ENCODE assay signal across 11 mouse cellular contexts in the genomic region with DNA sequence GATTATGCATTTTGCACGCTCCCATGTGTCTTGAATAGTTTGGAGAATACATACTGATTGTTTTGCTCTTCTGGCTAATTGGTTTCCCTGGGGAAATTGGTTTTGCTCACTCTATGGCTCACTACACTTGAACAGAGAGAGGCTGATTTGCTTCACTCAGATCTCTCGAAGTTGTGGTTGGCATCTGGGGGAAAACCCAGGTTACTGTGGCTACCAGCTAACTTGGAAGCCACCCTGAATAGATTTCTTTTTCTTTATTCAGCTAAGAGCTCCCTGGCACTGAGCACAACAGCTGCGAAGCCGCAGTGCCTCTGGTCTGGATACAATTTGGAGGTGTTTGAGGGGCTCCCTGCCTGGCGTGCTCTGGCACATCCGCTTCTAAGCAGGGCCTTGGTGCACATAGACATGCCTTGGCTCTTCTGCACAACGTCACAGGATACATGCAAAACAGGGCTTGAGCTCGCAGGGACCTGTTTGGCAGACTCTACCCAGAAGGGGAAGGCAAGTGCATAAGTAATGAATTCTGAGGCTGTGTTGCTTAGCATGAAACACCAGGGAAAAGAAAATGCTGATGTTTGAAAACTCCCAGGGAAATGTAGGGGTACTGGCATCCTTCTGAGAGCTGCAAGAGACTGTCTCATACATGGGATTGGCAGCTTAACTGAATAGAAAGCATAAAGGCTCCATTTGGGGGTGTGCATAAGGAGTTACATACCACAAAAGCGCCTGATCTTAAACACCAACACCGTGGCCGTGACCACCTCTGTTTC. TPM values are rescaled to one million over a fixed set of nuclear protein-coding genes. Genes with fewer than 3 reads are reported as not detected.
DNase-seq lines count a peak whose midpoint lies in the region; ATAC-seq and TF ChIP-seq lines count a peak whose summit lies in the region.
"Had no signal": no experiment of that assay in that cellular context is flagged by ENCODE, and none has a peak within 500 bp of the region (broad histone marks: within the 10 kb centered on the region; RNA-seq: fewer than 3 reads in every experiment).

No protein-coding gene starts in this region.

- H3K4me2 ChIP-seq in hindbrain, embryonic 14.5 days (replicated peaks): no peak overlapping the region
- no peak overlapping the region for H3K4me2 ChIP-seq in midbrain, embryonic 12.5 days (replicated peaks)
- H3K4me2 ChIP-seq in liver, embryonic 12.5 days: no peak overlapping the region

- H3K27me3 ChIP-seq in hindbrain, embryonic 14.5 days (ENCODE audit: control insufficient read depth, insufficient read depth, low read length): no peaks in the 10 kb centered on the region
- H3K27me3 ChIP-seq in midbrain, embryonic 12.5 days: no peaks in the 10 kb centered on the region
- no peaks in the 10 kb centered on the region for H3K27me3 ChIP-seq in liver, embryonic 12.5 days (replicated peaks)
- H3K27me3 ChIP-seq in heart, adult 2 months (ENCODE audit: control insufficient read depth, insufficient read depth, low read length): no peaks in the 10 kb centered on the region
- H3K27me3 ChIP-seq: megakaryocyte, embryonic 14.5 days had no signal

- ATAC-seq in hindbrain, embryonic 14.5 days (ENCODE audit: low FRiP score): peak; percentile 94
- peak; percentile 74 for ATAC-seq in midbrain, embryonic 12.5 days (ENCODE audit: low FRiP score, low read depth)
- ATAC-seq in liver, embryonic 12.5 days: no peak

- H3K4me3 ChIP-seq in hindbrain, embryonic 14.5 days (replicated peaks; ENCODE audit: low read length): no peak overlapping the region
- no peak overlapping the region for H3K4me3 ChIP-seq in midbrain, embryonic 12.5 days
- H3K4me3 ChIP-seq in liver, embryonic 12.5 days: no peak overlapping the region
- H3K4me3 ChIP-seq in heart, adult 2 months: no peak overlapping the region
- H3K4me3 ChIP-seq: megakaryocyte, embryonic 14.5 days had no signal

- intact Hi-C loops in heart, adult 2 months (cut with DNase I): no loop called here

- DNase-seq in spleen, postnatal 36 days (ENCODE audit: low spot score in 2 of 2): peak; percentile 6 to 17
- DNase-seq in spleen, postnatal 14 days (ENCODE audit: low spot score in 2 of 2): no peak
- DNase-seq in hindbrain, embryonic 14.5 days (ENCODE audit: low spot score): peak; percentile 59
- no peak for DNase-seq in testis, postnatal 10 days (ENCODE audit: low spot score)
- DNase-seq in heart, adult 2 months: no peak
- no peak for DNase-seq in heart, adult 8-10 months (ENCODE audit: low spot score)
- DNase-seq: kidney, adult 18-20 months had no signal

- no peaks in the 10 kb centered on the region for H3K9me3 ChIP-seq in hindbrain, embryonic 14.5 days (ENCODE audit: control insufficient read depth, low read length)
- H3K9me3 ChIP-seq in midbrain, embryonic 12.5 days: no peaks in the 10 kb centered on the region
- no peaks in the 10 kb centered on the region for H3K9me3 ChIP-seq in liver, embryonic 12.5 days (replicated peaks)
- H3K9me3 ChIP-seq: G1E; megakaryocyte, embryonic 14.5 days had no signal

- no peaks in the 10 kb centered on the region for H3K79me2 ChIP-seq in heart, adult 2 months (replicated peaks; ENCODE audit: control insufficient read depth, insufficient read depth, low read length)

- H3K4me1 ChIP-seq in hindbrain, embryonic 14.5 days (replicated peaks; ENCODE audit: control insufficient read depth, insufficient read depth, low read length): peaks cover 22% of the 10 kb centered on the region
- H3K4me1 ChIP-seq in midbrain, embryonic 12.5 days: peaks cover 23% of the 10 kb centered on the region
- H3K4me1 ChIP-seq in liver, embryonic 12.5 days: no peaks in the 10 kb centered on the region
- no peaks in the 10 kb centered on the region for H3K4me1 ChIP-seq in heart, adult 2 months (ENCODE audit: control insufficient read depth, insufficient read depth, low read length)
- H3K4me1 ChIP-seq: megakaryocyte, embryonic 14.5 days had no signal

- TF ChIP-seq EP300 in heart, adult 2 months (IDR thresholded peaks at IDR 0.05; ENCODE audit: insufficient read depth, low read depth, low read length): no peak

- 0 out of 2 replicates have a peak overlapping the region, but pooled peaks have one; percentile 0 for H3K9ac ChIP-seq in hindbrain, embryonic 14.5 days
- no peak overlapping the region for H3K9ac ChIP-seq in midbrain, embryonic 12.5 days (replicated peaks)
- no peak overlapping the region for H3K9ac ChIP-seq in liver, embryonic 12.5 days
- no peak overlapping the region for H3K9ac ChIP-seq in heart, adult 2 months (ENCODE audit: low read depth, low read length)

- peak overlapping the region; percentile 60 for H3K27ac ChIP-seq in hindbrain, embryonic 14.5 days
- H3K27ac ChIP-seq in midbrain, embryonic 12.5 days (replicated peaks): peak overlapping the region; percentile 71
- no peak overlapping the region for H3K27ac ChIP-seq in liver, embryonic 12.5 days
- no peak overlapping the region for H3K27ac ChIP-seq in heart, adult 2 months

- 29% methylated on average over 11 of the region's 11 CpGs for WGBS in hindbrain, embryonic 14.5 days
- WGBS in midbrain, embryonic 12.5 days: 54% methylated on average over 11 of the region's 11 CpGs
- WGBS in liver, embryonic 12.5 days (ENCODE audit: insufficient replicate concordance): 67% methylated on average over 11 of the region's 11 CpGs
- WGBS in heart, adult 2 months: 79% methylated on average over 11 of the region's 11 CpGs

- TF ChIP-seq CTCF in heart, adult 2 months (IDR thresholded peaks at IDR 0.05): no peak

- no peaks in the 10 kb centered on the region for H3K36me3 ChIP-seq in hindbrain, embryonic 14.5 days (replicated peaks; ENCODE audit: control insufficient read depth, insufficient read depth)
- no peaks in the 10 kb centered on the region for H3K36me3 ChIP-seq in midbrain, embryonic 12.5 days
- no peaks in the 10 kb centered on the region for H3K36me3 ChIP-seq in liver, embryonic 12.5 days
- no peaks in the 10 kb centered on the region for H3K36me3 ChIP-seq in heart, adult 2 months (ENCODE audit: control insufficient read depth, insufficient read depth, low read length)
- H3K36me3 ChIP-seq: G1E had no signal

- TF ChIP-seq POLR2A in heart, adult 2 months (IDR thresholded peaks at IDR 0.05; ENCODE audit: insufficient read depth, low read depth, low read length): no peak

RNA-seq across cellular contexts. Expression of gene Crb1, which starts 30.1 kb away (rescaled TPM):
- 1.2 and 2.0 TPM in 2 replicates for polyA plus RNA-seq in hindbrain, embryonic 14.5 days (2014; fragmentation: Nextera tagmentation; extraction: Ambion mirVana)
- polyA plus RNA-seq in midbrain, embryonic 12.5 days (2016; fragmentation: Nextera tagmentation; extraction: Ambion mirVana): 3.5 and 4.0 TPM in 2 replicates
- polyA plus RNA-seq in liver, embryonic 12.5 days (2016; fragmentation: Nextera tagmentation; extraction: Ambion mirVana): 0.05 TPM in 1 of 2 replicates, not detected in the other
- 1 to 10 TPM in 1 of 2 experiments, under 1 TPM in 1; 0.41 to 1.4 TPM for total RNA-seq in heart, adult 2 months (2021)
- 0.10 and 0.79 TPM in 2 replicates for polyA plus RNA-seq in heart, adult 2 months (2012; rRNA removed)
- total RNA-seq in heart, adult 8-10 months (2022): 1 to 10 TPM in 1 of 4 experiments, under 1 TPM in 3; 0.22 to 1.1 (median 0.62) TPM
- polyA plus RNA-seq: G1E had no signal

Comparison
In these comparisons a context has a peak if more than half of its experiments do, and no peak if none do; other contexts are left out.
1. DNase-seq: peak in spleen, postnatal 36 days (2 of 2) and hindbrain, embryonic 14.5 days (single experiment); none in spleen, postnatal 14 days (0 of 2), testis, postnatal 10 days (single experiment), heart, adult 2 months (0 of 2) and heart, adult 8-10 months (single experiment).
2. H3K27ac ChIP-seq: peak in hindbrain, embryonic 14.5 days (single experiment) and midbrain, embryonic 12.5 days (single experiment); none in liver, embryonic 12.5 days (single experiment) and heart, adult 2 months (single experiment).